Mouse (Mus musculus) embryo, embryonic 10.5 days (tissue): ENCODE measurements around the gene Nvl.

Experiments
- DNase-seq: peaks from one replicate; pipeline ENCODE4 v3.0.0-alpha.2; 2015; ENCODE audit warnings: low spot score

The Nvl gene

GRCm38 (mm10) chr1:181068344-181068743 lies 75.7 kb downstream of the Nvl start:
- DNase-seq = no peak

GRCm38 (mm10) chr1:181064648-181065047 lies 79.4 kb downstream of the Nvl start:
- DNase-seq = no peak

DNA sequence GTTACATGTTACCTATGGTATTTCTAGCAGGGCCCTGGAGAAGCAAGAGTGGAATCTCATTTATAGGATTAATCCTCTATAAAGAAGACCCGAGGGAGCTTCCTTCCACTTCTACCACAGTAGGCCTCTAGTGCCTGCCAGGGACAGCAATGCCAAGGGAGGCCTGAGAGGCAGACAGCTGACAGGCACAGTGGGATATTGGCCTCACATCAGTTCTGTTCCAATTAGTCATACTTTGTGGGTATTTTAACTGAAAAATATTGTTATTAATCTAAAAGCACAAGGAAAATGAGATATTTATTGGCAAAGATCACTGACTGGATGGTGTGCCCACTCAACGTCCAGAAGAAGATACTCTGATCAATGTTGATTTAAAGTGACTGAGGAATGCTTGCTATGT lies 80.0 kb downstream of the Nvl start:
- no peak for DNase-seq

GRCm38 (mm10) chr1:181061784-181062485 lies 82.1 kb downstream of the Nvl start:
- peak; percentile 19 for DNase-seq

GRCm38 (mm10) chr1:181052898-181053297 lies 91.1 kb downstream of the Nvl start:
- no peak for DNase-seq

GRCm38 (mm10) chr1:181050937-181051336 lies 93.1 kb downstream of the Nvl start, which contains the start of gene 9130409I23Rik:
9130409I23Rik (plus strand) TSS chr1:181051237.
- DNase-seq = no peak

- peak; percentile 15 for DNase-seq
These were observed 94.6 kb downstream of the Nvl start for GRCm38 (mm10) chr1:181049328-181049842.

- no peak for DNase-seq
These were observed 96.5 kb downstream of the Nvl start for GRCm38 (mm10) chr1:181047520-181047919.

DNA sequence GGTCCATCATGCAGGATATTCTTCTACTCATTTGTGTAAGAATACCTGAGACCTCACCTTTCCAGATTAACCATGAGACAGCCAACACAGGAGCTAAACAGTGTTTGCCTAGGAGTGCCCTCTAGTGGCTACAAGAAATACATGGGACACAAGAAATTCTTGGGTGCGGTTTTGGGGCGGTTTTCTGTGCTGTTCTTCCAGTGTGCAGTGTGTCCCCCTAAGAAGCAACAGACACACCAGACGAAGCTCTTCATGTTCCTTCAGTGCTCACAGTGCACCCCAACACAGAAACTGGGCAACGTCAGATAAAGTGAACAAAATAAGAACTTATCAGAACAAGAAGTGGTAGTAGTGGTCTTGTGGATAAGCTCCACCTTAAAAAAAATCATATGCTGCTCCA lies 104.4 kb downstream of the Nvl start:
- peak; percentile 70 for DNase-seq

DNA sequence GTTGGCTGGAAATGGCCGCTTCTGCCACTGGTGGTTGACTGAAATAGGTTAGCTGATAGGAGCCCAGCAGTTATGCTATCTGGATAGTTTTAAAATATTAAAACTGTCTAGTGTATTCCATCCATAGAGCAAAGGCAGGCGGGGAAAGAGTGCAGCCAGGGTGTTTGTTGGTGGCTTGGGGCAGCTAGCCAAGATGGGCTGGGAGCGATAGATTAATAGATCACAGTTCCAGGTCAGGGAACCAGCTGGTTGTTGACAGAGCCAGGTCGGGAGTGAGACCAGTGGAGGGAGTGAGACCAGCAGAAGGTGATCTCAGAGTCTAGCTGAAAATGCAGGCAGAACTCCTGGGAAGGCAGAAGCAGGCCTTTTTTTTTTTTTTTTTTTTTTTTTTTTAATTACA lies 106.4 kb downstream of the Nvl start:
- no peak for DNase-seq
